Mouse (Mus musculus) bone marrow macrophage, adult 2 months (primary cell): ENCODE measurements around the gene E030025P04Rik.

ENCODE experiments used
- CTCF ChIP-seq: IDR thresholded peaks from 2 replicates; pipeline ENCODE4 v1.5.1; 2012; ENCODE audit warnings: low read depth, mild to moderate bottlenecking, low read length, moderate library complexity
- POLR2A ChIP-seq: IDR thresholded peaks from 2 replicates; pipeline ENCODE4 v1.6.1; 2012; ENCODE audit warnings: mild to moderate bottlenecking, low read depth, low read length, borderline replicate concordance

GRCm38 (mm10) chr11:109188235-109188634 lies 44.1 kb upstream of the E030025P04Rik start:
- TF ChIP-seq CTCF = no peak
- TF ChIP-seq POLR2A = no peak
